Mouse (Mus musculus) lung, embryonic 14.5 days (tissue): ENCODE data around the gene Stmn3. TPM values are rescaled to one million over a fixed set of nuclear protein-coding genes. Genes with fewer than 3 reads are reported as not detected.

Experiments used
- ATAC-seq: fragments of 200-750 bp; cut with Nextera tagmentation; 2 replicates; pipeline ENCODE4 v1.8.0; 2017; ENCODE audit warnings: mild to moderate bottlenecking, moderate TSS enrichment, moderate library complexity; ENCODE audit not compliant: insufficient read depth
- DNase-seq: peaks from one replicate; pipeline ENCODE4 v3.0.0-alpha.2; 2015
- H3K27ac ChIP-seq: fragments of 300-500 bp; sonication (generic); 2 replicates; pipeline ENCODE4 v1.5.1; 2014; ENCODE audit warnings: low read depth, mild to moderate bottlenecking, moderate library complexity
- H3K27me3 ChIP-seq: fragments of 300-500 bp; sonication (generic); 2 replicates; pipeline ENCODE4 v1.6.1; 2014; ENCODE audit warnings: low read length, control low read depth; ENCODE audit not compliant: insufficient read depth
- H3K36me3 ChIP-seq: fragments of 300-500 bp; sonication (generic); 2 replicates; pipeline ENCODE4 v1.6.1; 2014; ENCODE audit warnings: control low read depth; ENCODE audit not compliant: insufficient read depth
- H3K4me1 ChIP-seq: fragments of 300-500 bp; sonication (generic); 2 replicates; pipeline ENCODE4 v1.6.1; 2014; ENCODE audit warnings: antibody characterized with exemption, control low read depth; ENCODE audit not compliant: insufficient read depth
- H3K4me2 ChIP-seq: fragments of 300-500 bp; sonication (generic); 2 replicates; pipeline ENCODE4 v1.6.1; 2014; ENCODE audit warnings: mild to moderate bottlenecking
- H3K4me3 ChIP-seq: fragments of 300-500 bp; sonication (generic); 2 replicates; pipeline ENCODE4 v1.5.1; 2014; ENCODE audit warnings: low read depth, low read length
- H3K9ac ChIP-seq: fragments of 300-500 bp; sonication (generic); 2 replicates; pipeline ENCODE4 v1.6.1; 2014
- H3K9me3 ChIP-seq: fragments of 300-500 bp; sonication (generic); 2 replicates; pipeline ENCODE4 v1.6.1; 2016; ENCODE audit warnings: low read depth, low read length, control low read depth
- CTCF ChIP-seq: IDR thresholded peaks from 2 replicates; pipeline ENCODE4 v1.5.1; 2016; ENCODE audit warnings: antibody characterized with exemption, low read depth
- WGBS: fragments of 180-500 bp; shearing (Covaris S2); extraction: QIAGEN DNeasy Blood & Tissue Kit; methylation state at CpG from one replicate; pipeline ENCODE4 v1.1.7; 2014; 5-methylcytosine and 5-hydroxymethylcytosine counted together
- polyA plus RNA-seq: library from polyadenylated mRNA; unstranded; fragments of >200 nt; fragmentation: Nextera tagmentation; extraction: Ambion mirVana; gene quantifications from 2 replicates; pipeline ENCODE4 v1.2.1, GENCODE M21; 2014

The Stmn3 gene
- polyA plus RNA-seq: 1.6 and 2.5 TPM in 2 replicates

GRCm38 (mm10) chr2:181314080-181314810 lies at the start of gene Stmn3:
Gene Stmn3 (minus strand): TSS chr2:181314500.
- ATAC-seq: peak; percentile 69
- Histone ChIP-seq H3K27ac (no peak within 1 kb of the TSS), H3K9ac (no peak within 1 kb of the TSS), H3K27me3 (peaks cover 34% of the 10 kb centered on the region), H3K4me2 (peak within 1 kb of the TSS; percentile 40; the same call in 1 of the 2 replicates), H3K9me3 (no peaks in the 10 kb centered on the region), H3K36me3 (no peaks in the 10 kb centered on the region), H3K4me1 (no peaks in the 10 kb centered on the region), H3K4me3 (peak within 1 kb of the TSS; percentile 8; the same call in 1 of the 2 replicates)
- peak; percentile 82 for DNase-seq
- 4% methylated on average over 23 of the region's 23 CpGs for WGBS
- TF ChIP-seq CTCF: no peak

GRCm38 (mm10) chr2:181363946-181364345 lies 49.6 kb upstream of the Stmn3 start:
- WGBS: 69% methylated on average over 3 of the region's 3 CpGs
- peak overlapping the region; percentile 96 for H3K4me2 ChIP-seq
- H3K9me3 ChIP-seq: no peaks in the 10 kb centered on the region
- ATAC-seq (no peak), DNase-seq (no peak)
- TF ChIP-seq CTCF: no peak
- no peak overlapping the region for H3K27ac ChIP-seq
- no peaks in the 10 kb centered on the region for H3K27me3 ChIP-seq
- peaks cover 43% of the 10 kb centered on the region for H3K36me3 ChIP-seq
- peak overlapping the region; percentile 91 for H3K9ac ChIP-seq
- peak overlapping the region; percentile 91 for H3K4me3 ChIP-seq
- H3K4me1 ChIP-seq: peaks cover 16% of the 10 kb centered on the region

- no peaks in the 10 kb centered on the region for H3K4me1 ChIP-seq
- 77% methylated on average over 3 of the region's 3 CpGs for WGBS
- H3K27ac ChIP-seq: no peak overlapping the region
- H3K4me3 ChIP-seq: no peak overlapping the region
- no peak for TF ChIP-seq CTCF
- H3K27me3 ChIP-seq: no peaks in the 10 kb centered on the region
- H3K9me3 ChIP-seq: no peaks in the 10 kb centered on the region
- H3K36me3 ChIP-seq: peaks cover 95% of the 10 kb centered on the region
- ATAC-seq: no peak
- H3K9ac ChIP-seq: no peak overlapping the region
- no peak overlapping the region for H3K4me2 ChIP-seq
- DNase-seq: no peak
Measured at GRCm38 (mm10) chr2:181356780-181357179, 42.5 kb upstream of the Stmn3 start.

- no peak for TF ChIP-seq CTCF
- H3K4me2 ChIP-seq: no peak overlapping the region
- WGBS: 89% methylated on average over 6 of the region's 6 CpGs
- DNase-seq (no peak), ATAC-seq (no peak)
- H3K27ac ChIP-seq: no peak overlapping the region
- H3K9me3 ChIP-seq: no peaks in the 10 kb centered on the region
- no peak overlapping the region for H3K4me3 ChIP-seq
- H3K4me1 ChIP-seq: no peaks in the 10 kb centered on the region
- H3K36me3 ChIP-seq: peaks cover 79% of the 10 kb centered on the region
- H3K27me3 ChIP-seq: no peaks in the 10 kb centered on the region
- no peak overlapping the region for H3K9ac ChIP-seq
Measured at GRCm38 (mm10) chr2:181342766-181343165, 28.5 kb upstream of the Stmn3 start.

- 88% methylated on average over 4 of the region's 4 CpGs for WGBS
Measured at GRCm38 (mm10) chr2:181340426-181340825, 26.1 kb upstream of the Stmn3 start.

GRCm38 (mm10) chr2:181334023-181334422 lies 19.7 kb upstream of the Stmn3 start:
- Histone ChIP-seq H3K9me3 (no peaks in the 10 kb centered on the region), H3K36me3 (peaks cover 74% of the 10 kb centered on the region), H3K4me1 (no peaks in the 10 kb centered on the region), H3K27me3 (no peaks in the 10 kb centered on the region), H3K27ac (no peak overlapping the region), H3K4me3 (no peak overlapping the region), H3K9ac (no peak overlapping the region), H3K4me2 (no peak overlapping the region)
- DNase-seq: peak; percentile 85
- TF ChIP-seq CTCF: peak; percentile 68
- ATAC-seq: peak; percentile 62; the same call in 1 of the 2 replicates
- 58% methylated on average over 3 of the region's 3 CpGs for WGBS

More at GRCm38 (mm10) chr2:181340426-181340825, 26.1 kb upstream of the Stmn3 start:
- DNase-seq (no peak), ATAC-seq (no peak)
- no peaks in the 10 kb centered on the region for H3K4me1 ChIP-seq
- no peaks in the 10 kb centered on the region for H3K27me3 ChIP-seq
- H3K9me3 ChIP-seq: no peaks in the 10 kb centered on the region
- H3K4me2 ChIP-seq: no peak overlapping the region
- H3K4me3 ChIP-seq: no peak overlapping the region
- no peak overlapping the region for H3K9ac ChIP-seq
- H3K36me3 ChIP-seq: peaks cover 79% of the 10 kb centered on the region
- H3K27ac ChIP-seq: no peak overlapping the region
- TF ChIP-seq CTCF: no peak

GRCm38 (mm10) chr2:181332542-181332941 lies 18.2 kb upstream of the Stmn3 start:
- no peak for TF ChIP-seq CTCF

More at GRCm38 (mm10) chr2:181332542-181332941, 18.2 kb upstream of the Stmn3 start:
- H3K27ac ChIP-seq: no peak overlapping the region
- H3K4me3 ChIP-seq: no peak overlapping the region
- H3K4me1 ChIP-seq: no peaks in the 10 kb centered on the region
- no peak overlapping the region for H3K9ac ChIP-seq
- no peaks in the 10 kb centered on the region for H3K9me3 ChIP-seq
- no peak for DNase-seq
- no peaks in the 10 kb centered on the region for H3K27me3 ChIP-seq
- no peak for ATAC-seq
- peaks cover 75% of the 10 kb centered on the region for H3K36me3 ChIP-seq
- no peak overlapping the region for H3K4me2 ChIP-seq
